Mouse (Mus musculus) urinary bladder, postnatal 10 days (tissue): ENCODE results near the gene Tead1.

Source experiments
- DNase-seq: peaks from one replicate; pipeline ENCODE4 v3.0.0; 2022; ENCODE audit warnings: low spot score

Gene Tead1

GRCm38 (mm10) chr7:112859887-112860286, 180.8 kb downstream of the Tead1 start:
- no peak for DNase-seq

DNA sequence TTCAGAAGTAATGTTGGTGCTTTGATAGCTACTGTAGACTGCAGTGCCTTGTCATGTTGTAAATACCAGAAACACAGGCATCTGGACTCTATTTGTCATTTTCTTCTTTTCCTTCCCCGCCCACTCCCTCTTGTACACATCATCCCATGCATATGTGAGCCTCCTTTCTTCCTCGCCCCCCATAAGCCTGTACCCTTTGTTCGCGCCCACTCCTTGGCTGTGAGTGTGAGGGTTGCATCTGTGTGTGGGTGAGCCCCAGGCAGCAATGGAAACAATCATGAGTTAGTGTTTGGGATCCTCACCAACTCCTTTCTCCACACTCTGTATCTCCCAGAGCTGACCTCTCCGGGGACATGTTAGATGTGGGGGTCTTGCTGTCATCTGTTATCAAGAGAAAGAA, 183.0 kb downstream of the Tead1 start:
- DNase-seq: no peak

DNA sequence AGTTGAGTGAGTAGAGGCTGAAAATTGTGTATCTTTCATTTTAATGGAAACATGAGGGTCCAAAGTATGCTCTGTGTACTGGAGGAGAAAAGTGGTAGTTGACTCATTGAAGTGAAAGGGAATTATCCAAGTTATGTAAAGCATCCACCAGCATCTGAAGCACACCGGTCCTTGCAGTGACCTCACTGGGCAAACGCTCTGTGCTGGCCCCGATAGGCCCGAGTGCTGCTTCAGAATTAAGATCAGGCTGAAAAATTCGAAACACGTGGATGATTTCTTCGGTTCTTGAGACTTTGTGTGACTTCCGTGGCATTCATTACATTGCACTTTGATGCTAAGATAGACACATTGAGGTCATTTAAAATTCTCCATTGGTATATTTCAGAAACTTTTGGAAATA, 185.1 kb downstream of the Tead1 start:
- DNase-seq: no peak

DNA sequence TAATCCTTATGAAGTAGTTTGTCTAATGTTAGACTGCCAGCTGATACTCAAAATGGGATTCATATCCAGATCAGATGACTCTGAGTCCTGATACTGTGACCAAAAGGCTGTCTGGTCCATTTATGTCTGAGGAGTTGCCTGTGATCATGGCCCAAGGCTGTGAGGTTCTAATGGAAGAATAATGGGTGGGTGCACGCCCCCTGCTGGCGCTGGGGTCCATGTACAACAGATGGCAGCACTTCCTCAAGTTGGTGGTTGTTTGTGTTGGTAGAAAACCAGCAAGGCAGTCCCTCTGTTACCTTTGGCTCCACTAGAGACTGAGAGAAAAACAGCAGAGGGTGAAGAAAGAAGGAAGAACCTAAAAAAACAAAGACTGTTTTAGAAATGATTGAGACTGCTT, 186.6 kb downstream of the Tead1 start:
- DNase-seq: no peak

- no peak for DNase-seq
Measured at GRCm38 (mm10) chr7:112868551-112869465, 189.7 kb downstream of the Tead1 start.

DNA sequence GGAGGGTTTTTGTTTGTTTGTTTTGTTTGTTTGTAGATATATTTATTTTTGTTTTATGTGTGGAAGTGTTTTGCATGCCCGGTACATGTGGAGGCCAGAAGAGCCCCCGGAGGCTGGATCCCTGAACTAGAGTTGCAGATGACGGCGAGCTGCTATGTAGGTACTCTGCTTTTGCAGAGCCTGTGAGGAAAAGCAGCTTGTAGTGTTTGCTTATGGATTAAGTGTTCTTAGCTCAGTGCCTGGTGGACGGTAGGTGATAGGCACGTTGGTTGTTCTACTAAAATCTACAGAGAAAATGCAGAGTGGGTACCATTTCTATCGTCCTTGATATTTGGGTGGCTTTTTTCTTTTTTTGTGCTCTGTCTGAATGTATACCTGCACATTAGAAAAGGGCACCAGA, 192.6 kb downstream of the Tead1 start:
- no peak for DNase-seq

DNA sequence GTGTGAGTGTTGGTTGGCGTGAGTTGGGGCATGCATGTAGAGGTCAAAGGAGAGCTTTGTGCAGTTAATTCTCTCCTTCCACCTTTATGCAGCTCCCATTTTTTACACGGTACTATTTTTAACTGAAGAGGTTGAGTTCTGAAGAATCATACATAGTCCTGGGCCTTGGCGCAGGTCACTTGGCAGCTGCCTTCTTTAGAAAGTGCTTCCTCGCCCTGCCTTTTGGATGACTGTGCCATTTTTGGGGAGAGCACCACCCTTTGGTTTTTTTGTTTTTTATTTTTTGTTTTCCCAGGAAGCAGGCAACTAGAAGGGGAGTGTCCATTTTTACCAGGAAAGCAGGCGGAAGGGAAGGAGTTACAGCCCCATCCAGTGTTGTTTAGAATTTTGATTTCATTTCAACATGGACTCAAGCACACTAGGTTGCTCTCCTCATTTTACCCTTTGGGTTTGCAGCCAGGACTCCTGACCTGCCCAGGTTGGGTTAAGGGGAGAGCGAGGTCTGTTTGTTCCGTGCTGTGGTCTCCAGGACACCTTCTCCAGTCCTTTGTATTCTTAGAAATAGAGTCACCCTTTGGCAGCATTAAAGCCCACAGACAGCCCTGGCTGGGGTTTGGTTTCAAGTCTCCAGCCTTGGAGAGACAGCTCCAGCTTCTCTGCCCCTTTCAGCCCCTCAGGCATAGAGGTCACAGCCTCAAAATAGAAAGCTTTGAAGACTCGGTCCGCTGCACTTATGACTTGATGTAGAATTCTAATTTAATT, 193.5 kb downstream of the Tead1 start:
- DNase-seq: no peak

- DNase-seq: no peak
Measured at GRCm38 (mm10) chr7:112876128-112876527, 197.0 kb downstream of the Tead1 start.

GRCm38 (mm10) chr7:112883791-112884274, 204.7 kb downstream of the Tead1 start:
- no peak for DNase-seq

DNA sequence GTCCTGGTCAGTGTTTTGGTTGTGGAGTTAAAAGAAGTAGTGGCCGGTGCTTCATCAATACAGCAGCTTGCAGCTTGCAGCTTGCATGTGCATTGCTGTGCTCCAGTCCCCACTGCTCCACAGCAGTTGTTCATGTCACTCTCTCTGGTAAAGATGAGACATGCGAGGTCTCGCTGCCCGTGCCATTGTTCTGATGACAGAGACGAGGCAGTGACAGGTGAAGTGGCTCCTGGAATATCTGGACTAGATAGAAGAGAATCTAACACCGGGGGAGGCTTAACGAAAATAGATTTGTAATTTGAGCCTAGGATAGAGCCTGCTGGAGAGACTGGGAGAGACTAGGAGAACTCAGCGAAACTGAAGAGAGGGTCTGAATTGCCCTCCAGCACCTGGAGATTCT, 206.4 kb downstream of the Tead1 start:
- no peak for DNase-seq

- no peak for DNase-seq
Measured at GRCm38 (mm10) chr7:112891883-112892282, 212.8 kb downstream of the Tead1 start.

DNA sequence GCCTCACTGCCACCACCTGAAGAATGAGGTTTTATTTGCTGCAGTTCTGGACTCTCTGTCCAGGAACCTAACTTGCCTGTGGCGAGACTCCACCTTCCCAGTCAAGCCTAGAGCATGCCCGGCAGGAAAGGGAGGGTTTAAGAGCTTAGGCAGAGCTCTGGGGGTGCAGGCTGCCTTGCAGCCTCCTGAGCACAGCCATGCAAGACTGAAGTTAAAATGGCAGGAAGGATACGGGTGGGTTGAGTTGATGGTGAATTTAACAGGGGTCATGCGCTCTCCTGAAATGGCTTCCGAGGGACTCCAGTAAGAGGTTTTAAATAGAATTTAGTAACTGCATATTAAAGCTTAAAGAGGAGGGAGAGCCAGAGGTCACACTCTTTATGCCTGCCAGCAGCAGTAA, 213.5 kb downstream of the Tead1 start:
- no peak for DNase-seq

DNA sequence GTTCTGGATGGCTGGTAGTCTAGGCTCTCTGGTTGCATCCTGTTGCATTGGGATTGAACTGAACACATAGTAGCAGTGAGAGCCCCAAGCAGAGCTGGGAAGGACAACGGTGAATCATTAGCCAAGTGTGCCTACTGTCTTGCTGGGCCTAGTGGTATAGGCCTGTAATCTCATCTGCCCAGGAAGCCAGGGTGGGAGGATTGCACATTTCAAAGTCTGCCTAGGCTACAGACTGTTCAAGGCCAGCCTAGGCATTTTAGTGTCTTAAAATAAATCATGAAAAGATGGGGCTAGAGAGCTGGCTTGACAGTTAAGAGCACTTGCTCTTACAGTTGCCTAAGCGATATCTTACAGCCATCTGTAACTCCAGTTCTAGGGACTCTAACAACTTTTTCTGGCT, 217.2 kb downstream of the Tead1 start:
- no peak for DNase-seq

DNA sequence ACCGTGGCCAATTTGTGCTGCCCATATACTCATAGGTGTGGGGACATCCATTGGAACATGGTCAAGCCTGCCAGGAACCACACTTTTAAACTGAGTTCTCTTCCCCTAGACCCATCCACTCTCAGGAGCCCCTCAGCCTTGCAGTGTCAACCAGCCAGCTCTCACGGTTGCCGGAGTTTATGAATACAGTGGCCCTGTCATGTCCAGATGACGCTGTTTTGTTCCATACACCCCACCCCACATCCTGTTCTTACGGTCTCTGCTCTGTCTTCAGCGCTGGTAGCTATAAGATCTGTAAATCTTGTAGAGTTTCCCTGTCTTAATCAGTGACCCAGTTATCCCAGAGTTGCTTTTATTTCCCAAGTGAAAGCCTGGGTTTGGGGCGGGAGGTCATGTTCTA, 222.6 kb downstream of the Tead1 start:
- DNase-seq: no peak

- DNase-seq: no peak
Measured at GRCm38 (mm10) chr7:112906848-112907247, 227.7 kb downstream of the Tead1 start.

- no peak for DNase-seq
Measured at GRCm38 (mm10) chr7:112907468-112907867, 228.3 kb downstream of the Tead1 start.

GRCm38 (mm10) chr7:112909164-112909563, 230.0 kb downstream of the Tead1 start:
- no peak for DNase-seq

- DNase-seq: no peak
Measured at GRCm38 (mm10) chr7:112912969-112913368, 233.9 kb downstream of the Tead1 start.

DNA sequence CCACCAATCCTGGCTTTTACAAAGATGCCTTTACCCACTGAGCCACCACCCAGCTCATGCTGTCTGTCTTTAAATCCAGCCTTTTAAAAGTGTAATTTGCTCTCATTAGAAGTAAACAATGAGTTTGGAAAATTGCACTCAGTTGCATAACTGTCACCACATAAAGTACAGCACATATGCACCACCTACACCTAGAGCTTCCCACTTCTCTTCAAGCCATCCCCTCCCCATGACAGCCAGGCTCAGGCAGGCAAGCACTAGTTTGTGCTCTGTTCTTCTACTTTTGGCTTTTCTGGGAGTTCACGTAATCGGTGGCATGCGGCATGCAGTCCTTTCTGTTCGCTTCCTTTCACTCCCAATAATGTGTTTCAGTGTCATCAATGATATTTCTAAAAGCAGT, 236.5 kb downstream of the Tead1 start:
- DNase-seq: no peak

DNA sequence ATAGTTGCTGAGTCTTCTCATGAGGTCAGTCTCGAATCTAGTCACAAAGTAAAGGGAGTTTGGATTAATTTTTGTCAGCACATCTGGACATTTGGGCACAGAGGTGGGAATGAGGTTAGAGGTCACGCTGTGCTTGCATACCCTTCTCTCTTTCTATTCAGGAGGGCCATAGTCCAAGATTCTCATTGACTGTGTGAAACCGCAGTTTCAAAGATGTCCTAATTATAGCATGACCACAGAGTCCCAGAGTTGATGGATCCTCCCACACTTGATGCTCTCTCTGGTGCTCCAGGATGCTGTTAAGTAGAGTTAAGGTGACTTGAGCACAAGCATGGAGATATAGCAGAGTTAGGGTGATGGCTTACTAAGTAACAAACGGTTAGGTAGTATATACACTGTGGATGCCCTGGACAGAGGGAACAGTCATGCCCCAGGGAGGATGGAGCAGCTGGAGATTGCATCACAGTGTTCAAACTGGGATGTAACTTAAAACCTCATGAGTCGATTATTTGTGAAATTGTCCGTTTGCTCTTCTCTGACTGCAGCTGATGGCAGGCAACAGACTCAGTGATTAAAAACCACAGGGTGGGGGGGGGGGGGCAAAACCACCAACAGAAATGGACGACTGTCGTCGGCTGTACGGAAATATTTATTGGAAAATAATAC, 238.6 kb downstream of the Tead1 start:
- no peak for DNase-seq

DNA sequence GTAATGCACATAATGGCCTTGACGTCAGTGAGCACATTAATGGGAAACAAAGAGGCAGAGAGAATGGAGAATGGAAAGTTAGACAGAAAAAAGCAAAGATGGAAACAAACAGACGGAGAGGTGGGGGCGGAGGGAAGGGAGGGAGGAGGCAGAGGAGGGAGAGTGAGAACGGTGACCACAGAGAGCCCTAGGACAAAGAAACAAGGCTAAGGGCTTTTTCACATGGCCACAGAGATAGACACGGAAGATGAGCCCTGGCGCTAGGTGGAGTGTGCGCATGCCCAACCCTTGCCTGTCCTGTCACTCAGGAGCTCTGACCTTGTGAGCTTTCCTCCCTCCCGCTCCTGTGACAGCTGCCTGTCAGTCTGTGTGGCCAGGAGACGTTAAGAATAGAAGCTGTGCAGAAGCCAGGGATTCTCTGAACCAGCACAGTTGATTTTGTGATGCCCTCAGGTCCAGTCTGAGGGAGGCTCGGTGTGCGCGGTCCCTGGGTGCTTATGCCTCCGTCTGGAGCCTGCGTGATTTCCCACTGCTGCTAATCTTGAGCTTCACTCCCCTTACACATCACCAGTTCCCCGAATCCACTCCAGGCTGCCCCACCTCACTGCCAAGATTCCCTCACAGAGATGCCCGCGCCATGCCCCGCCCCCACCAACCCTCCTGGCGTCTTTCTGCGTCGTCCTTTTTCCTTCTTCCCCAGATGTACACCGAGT, 239.3 kb downstream of the Tead1 start:
- no peak for DNase-seq

- DNase-seq: no peak
Measured at GRCm38 (mm10) chr7:112919845-112920244, 240.7 kb downstream of the Tead1 start.
